Mouse (Mus musculus): ENCODE data around the gene Mrps16. TPM values are rescaled to one million over a fixed set of nuclear protein-coding genes. Genes with fewer than 3 reads are reported as not detected.

Mrps16 gene
- polyA plus RNA-seq (2015; fragmentation: Nextera tagmentation; extraction: Ambion mirVana): 55.8 and 58.2 TPM in 2 replicates

DNA sequence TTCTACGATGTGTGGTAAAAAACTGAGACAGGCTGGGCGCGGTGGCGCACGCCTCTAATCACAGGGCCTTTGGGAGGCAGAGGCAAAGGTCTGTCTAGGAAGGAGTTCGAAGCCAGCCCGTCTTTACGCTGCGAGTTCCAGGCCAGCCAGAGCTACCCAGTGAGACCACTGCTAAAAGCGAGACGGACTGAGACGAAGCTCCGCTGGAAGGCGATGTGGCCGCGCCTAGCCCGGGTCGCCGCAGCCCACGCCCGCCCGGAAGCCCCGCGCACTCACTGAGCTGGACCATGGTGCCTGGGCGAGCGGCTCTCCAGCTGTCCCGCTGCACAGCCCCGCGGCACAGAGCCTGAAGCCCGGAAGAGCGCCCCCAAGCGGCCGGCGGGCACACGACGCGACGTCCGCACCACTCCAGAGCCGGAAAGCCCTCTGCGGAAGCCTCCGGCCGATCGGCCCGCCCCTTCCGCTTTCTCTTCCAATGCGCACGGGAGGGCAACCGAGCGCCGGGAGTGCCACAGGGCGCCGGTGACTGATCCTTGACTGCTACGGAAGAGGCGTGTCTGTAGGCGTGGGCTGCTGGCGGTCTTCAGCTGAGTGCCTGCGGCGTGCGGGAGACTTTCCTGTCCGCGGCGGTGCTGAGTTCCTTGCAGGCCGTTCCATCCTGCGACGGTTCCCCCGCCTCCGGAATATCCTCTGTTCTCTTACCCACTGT is at the start of gene Mrps16:
Mrps16 (minus strand) TSS at position 430 of the 709 bp plus-strand sequence.
- WGBS: under 1% methylated on average over 67 of the region's 68 CpGs
- Histone ChIP-seq H3K9ac (replicated peaks) (peak within 1 kb of the TSS; percentile 92), H3K27me3 (no peaks in the 10 kb centered on the region), H3K4me1 (peaks cover 16% of the 10 kb centered on the region), H3K27ac (replicated peaks) (peak within 1 kb of the TSS; percentile 82), H3K4me3 (peak within 1 kb of the TSS; percentile 67), H3K9me3 (no peaks in the 10 kb centered on the region), H3K36me3 (no peaks in the 10 kb centered on the region; the same call in 1 of the 2 replicates), H3K4me2 (replicated peaks) (peak within 1 kb of the TSS; percentile 60)
- ATAC-seq (replicated peaks): peak; percentile 95

DNA sequence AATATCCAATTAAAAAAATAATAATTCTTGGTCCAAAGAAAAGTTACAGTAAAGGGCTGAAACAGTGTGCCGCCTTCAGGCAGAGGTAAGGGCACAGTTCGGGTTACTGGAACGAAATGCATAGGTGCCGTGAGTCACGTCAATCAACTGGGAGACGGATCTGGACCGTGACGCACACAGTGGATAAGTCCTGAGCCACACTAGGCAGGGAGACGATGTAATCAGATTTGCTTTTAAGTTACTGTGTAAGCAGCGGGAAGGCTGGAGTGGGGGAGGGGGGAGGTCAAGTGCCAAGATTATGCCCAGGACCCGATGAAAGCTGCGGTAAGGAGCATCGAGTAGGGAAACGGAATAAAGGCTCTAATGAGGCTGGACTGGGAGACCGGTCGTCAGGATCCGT is 48.8 kb upstream of the Mrps16 start:
- H3K9ac ChIP-seq (replicated peaks): no peak overlapping the region
- no peaks in the 10 kb centered on the region for H3K27me3 ChIP-seq
- H3K4me2 ChIP-seq (replicated peaks): no peak overlapping the region
- H3K36me3 ChIP-seq: no peaks in the 10 kb centered on the region
- H3K4me1 ChIP-seq: no peaks in the 10 kb centered on the region
- no peak overlapping the region for H3K27ac ChIP-seq (replicated peaks)
- H3K9me3 ChIP-seq: no peaks in the 10 kb centered on the region
- WGBS: 69% methylated on average over 17 of the region's 17 CpGs
- no peak for ATAC-seq (replicated peaks)
- H3K4me3 ChIP-seq: no peak overlapping the region

DNA sequence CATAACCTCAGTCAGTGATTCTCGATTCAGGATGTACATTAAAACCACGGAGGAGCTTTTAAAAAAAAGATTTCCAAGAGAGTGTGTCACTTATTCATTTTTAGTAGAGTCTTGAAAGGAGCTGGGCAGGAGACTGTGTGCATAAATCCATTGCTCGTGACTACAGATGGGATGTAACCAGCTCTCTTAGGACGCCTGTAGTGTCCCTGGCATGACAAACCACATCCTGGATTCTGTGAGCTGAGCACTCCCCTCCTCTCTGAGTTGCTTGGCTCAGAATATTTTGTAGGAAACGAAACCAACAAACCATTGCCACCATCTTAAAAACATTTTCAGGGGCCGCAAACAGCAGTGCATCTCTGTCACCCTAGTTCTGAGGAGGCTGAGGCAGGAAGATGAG is 43.5 kb upstream of the Mrps16 start:
- Histone ChIP-seq H3K27ac (replicated peaks) (no peak overlapping the region), H3K9ac (replicated peaks) (no peak overlapping the region), H3K4me1 (no peaks in the 10 kb centered on the region), H3K4me2 (replicated peaks) (no peak overlapping the region), H3K4me3 (no peak overlapping the region), H3K9me3 (no peaks in the 10 kb centered on the region), H3K27me3 (no peaks in the 10 kb centered on the region), H3K36me3 (no peaks in the 10 kb centered on the region)
- ATAC-seq (replicated peaks): no peak
- 72% methylated on average over 6 of the region's 6 CpGs for WGBS

DNA sequence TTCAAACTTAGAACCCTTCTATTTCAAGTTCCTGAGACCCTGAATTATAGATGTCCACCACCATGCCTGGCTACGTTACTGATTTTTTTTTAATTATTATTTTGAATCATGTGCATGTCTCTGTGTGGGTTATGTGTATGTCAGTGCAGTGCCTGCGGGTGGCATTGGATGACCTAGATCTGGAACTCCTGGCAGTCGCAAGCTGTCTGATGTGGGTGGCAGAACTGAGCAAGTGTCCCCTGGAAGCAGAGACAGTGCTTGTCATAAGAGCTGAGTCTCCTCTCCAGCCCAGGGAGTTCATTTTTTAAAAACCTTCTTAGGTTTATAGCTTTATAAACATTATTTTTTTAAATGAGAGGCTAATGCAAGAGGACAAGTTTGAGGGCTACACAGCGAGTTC is 39.0 kb upstream of the Mrps16 start:
- no peak for ATAC-seq (replicated peaks)
- H3K27me3 ChIP-seq: no peaks in the 10 kb centered on the region
- no peak overlapping the region for H3K9ac ChIP-seq (replicated peaks)
- H3K4me3 ChIP-seq: no peak overlapping the region
- H3K27ac ChIP-seq (replicated peaks): no peak overlapping the region
- no peaks in the 10 kb centered on the region for H3K9me3 ChIP-seq
- H3K36me3 ChIP-seq: no peaks in the 10 kb centered on the region
- WGBS: 89% methylated on average over 4 of the region's 4 CpGs
- no peaks in the 10 kb centered on the region for H3K4me1 ChIP-seq
- no peak overlapping the region for H3K4me2 ChIP-seq (replicated peaks)

DNA sequence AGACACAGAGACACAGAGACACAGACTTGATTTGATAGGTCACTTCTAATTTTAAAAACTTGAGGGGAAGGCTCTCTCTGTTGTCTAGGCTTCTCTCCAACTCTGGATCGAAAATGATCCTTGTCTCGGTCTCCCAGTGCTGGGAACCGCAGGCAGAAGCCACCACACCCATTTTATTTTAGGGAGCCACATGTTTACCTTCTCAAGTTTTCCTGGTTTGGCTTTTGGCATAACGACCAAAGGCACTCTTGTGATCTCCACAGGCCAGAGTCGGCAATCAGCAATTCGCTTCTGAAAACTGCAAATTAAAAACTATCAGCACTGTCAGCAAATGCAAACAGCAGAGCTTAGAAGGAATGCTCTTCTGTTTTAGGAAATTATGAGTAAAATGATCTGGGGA is 38.3 kb upstream of the Mrps16 start:
- Histone ChIP-seq H3K27me3 (no peaks in the 10 kb centered on the region), H3K27ac (replicated peaks) (no peak overlapping the region), H3K36me3 (no peaks in the 10 kb centered on the region), H3K9ac (replicated peaks) (no peak overlapping the region), H3K4me1 (no peaks in the 10 kb centered on the region), H3K9me3 (no peaks in the 10 kb centered on the region), H3K4me2 (replicated peaks) (no peak overlapping the region), H3K4me3 (no peak overlapping the region)
- WGBS: 81% methylated on average over 6 of the region's 6 CpGs
- no peak for ATAC-seq (replicated peaks)

DNA sequence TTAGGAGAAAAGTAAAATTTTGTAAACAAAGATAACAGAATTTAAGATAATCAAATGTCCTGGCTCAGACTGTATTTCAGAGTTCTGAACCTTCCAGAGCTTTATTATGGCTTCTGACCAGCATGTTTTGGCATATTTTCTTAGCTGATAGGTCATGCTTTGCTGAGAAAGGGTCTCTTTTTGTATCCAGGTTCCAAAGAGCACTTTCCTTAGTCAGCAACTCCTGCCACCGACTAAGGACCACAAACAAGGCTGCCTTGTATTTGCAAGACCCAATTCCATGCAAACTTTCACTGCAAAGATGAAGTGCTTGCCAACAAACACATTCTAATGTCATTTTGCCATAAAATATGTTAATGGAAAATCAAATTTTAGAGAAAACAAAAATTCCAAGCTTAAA is 36.4 kb upstream of the Mrps16 start:
- Histone ChIP-seq H3K9ac (replicated peaks) (no peak overlapping the region), H3K27ac (replicated peaks) (no peak overlapping the region), H3K4me3 (no peak overlapping the region), H3K27me3 (no peaks in the 10 kb centered on the region), H3K4me2 (replicated peaks) (no peak overlapping the region), H3K4me1 (no peaks in the 10 kb centered on the region), H3K36me3 (no peaks in the 10 kb centered on the region), H3K9me3 (no peaks in the 10 kb centered on the region)
- no peak for ATAC-seq (replicated peaks)
- 68% methylated on average over 1 of the region's 1 CpGs for WGBS

DNA sequence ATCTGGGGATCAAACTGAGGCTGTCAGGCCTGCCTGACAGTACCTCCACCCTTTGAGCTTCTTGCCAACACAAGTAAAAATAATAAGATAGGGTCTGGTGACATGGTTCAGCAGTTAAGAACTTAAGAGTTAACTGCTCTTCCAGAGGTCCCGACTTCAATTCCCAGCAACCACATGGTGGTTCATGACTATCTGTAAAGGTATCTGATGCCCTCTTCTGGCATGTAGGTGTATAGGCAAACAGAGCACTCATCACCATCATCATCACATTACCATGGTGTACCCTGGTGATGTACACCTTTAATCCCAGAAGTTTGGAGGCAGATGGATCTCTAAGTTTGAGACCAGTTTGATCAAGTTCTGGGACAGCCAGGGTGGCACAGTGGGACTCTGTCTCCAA is 35.2 kb upstream of the Mrps16 start:
- Histone ChIP-seq H3K9ac (replicated peaks) (no peak overlapping the region), H3K9me3 (no peaks in the 10 kb centered on the region), H3K4me3 (no peak overlapping the region), H3K36me3 (no peaks in the 10 kb centered on the region), H3K4me1 (no peaks in the 10 kb centered on the region), H3K4me2 (replicated peaks) (no peak overlapping the region), H3K27ac (replicated peaks) (no peak overlapping the region), H3K27me3 (no peaks in the 10 kb centered on the region)
- no peak for ATAC-seq (replicated peaks)
- WGBS: 34% methylated on average over 1 of the region's 1 CpGs

DNA sequence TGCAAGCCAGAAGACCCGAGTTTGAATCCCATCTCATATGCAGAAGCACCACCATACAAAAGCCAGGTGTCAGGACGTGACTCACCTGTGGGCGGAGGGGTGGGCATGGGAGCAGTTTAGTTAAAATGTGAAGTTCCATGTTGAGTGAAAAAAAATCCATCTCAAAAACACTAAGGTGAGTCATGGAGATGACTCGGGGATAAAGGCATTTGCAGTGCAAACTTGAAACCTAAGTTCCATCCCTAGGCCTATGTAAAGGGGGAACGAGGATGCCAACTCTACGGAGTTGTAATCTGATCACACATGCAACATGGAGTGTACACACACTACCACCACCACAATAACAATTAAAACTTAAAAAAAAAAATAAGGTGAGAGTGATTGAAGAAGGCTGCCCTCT is 29.6 kb upstream of the Mrps16 start:
- Histone ChIP-seq H3K9ac (replicated peaks) (no peak overlapping the region), H3K9me3 (no peaks in the 10 kb centered on the region), H3K4me3 (no peak overlapping the region), H3K4me1 (no peaks in the 10 kb centered on the region), H3K4me2 (replicated peaks) (no peak overlapping the region), H3K27me3 (no peaks in the 10 kb centered on the region), H3K27ac (replicated peaks) (no peak overlapping the region), H3K36me3 (no peaks in the 10 kb centered on the region)
- WGBS: 92% methylated on average over 6 of the region's 6 CpGs
- no peak for ATAC-seq (replicated peaks)

DNA sequence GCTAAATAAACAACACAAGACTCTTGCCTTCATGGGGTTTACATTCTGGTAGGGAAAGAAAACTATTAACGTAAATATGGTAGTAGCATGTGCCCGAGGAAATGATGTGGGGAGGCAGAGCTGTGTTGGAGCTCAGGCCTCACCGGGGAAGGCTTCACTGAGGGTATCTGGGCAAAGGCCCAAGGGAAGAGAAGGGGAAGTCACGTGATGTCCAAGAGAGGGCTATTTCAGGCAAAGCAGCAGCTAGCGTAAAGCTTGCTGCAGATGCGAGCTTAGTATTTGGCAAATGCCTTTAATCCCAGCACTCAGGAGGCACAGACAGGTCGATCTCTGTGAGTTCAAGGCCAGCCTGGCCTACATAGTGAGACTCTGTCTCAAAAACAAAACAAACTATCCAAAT is 28.8 kb upstream of the Mrps16 start:
- Histone ChIP-seq H3K4me3 (no peak overlapping the region), H3K27me3 (no peaks in the 10 kb centered on the region), H3K4me2 (replicated peaks) (no peak overlapping the region), H3K36me3 (no peaks in the 10 kb centered on the region), H3K9me3 (no peaks in the 10 kb centered on the region), H3K4me1 (no peaks in the 10 kb centered on the region), H3K9ac (replicated peaks) (no peak overlapping the region), H3K27ac (replicated peaks) (no peak overlapping the region)
- ATAC-seq (replicated peaks): no peak
- WGBS: 79% methylated on average over 7 of the region's 7 CpGs

DNA sequence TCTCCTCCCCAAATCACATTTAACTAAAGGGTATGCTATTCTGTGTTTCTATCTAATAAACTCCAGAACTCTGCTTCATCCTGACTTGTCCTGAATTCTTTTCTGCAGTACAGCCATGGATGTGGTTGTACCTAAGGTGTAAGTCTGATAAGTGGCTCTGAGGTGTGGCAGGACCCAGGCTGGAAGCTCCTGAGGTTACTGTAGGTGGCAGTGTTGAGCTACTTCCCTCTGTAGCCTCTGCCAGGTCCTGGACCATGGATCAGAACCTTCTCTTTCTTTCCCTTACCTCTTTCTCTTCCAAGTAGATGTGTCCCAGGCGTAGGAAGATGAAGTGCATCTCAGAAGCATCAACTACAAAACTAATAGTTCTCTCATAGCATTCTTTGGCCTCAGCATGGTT is 6.6 kb upstream of the Mrps16 start:
- 57% methylated on average over 1 of the region's 1 CpGs for WGBS
- ATAC-seq (replicated peaks): no peak
- no peak overlapping the region for H3K27ac ChIP-seq (replicated peaks)
- no peaks in the 10 kb centered on the region for H3K36me3 ChIP-seq
- no peak overlapping the region for H3K4me3 ChIP-seq
- H3K9me3 ChIP-seq: no peaks in the 10 kb centered on the region
- no peaks in the 10 kb centered on the region for H3K4me1 ChIP-seq
- no peak overlapping the region for H3K9ac ChIP-seq (replicated peaks)
- no peak overlapping the region for H3K4me2 ChIP-seq (replicated peaks)
- no peaks in the 10 kb centered on the region for H3K27me3 ChIP-seq

DNA sequence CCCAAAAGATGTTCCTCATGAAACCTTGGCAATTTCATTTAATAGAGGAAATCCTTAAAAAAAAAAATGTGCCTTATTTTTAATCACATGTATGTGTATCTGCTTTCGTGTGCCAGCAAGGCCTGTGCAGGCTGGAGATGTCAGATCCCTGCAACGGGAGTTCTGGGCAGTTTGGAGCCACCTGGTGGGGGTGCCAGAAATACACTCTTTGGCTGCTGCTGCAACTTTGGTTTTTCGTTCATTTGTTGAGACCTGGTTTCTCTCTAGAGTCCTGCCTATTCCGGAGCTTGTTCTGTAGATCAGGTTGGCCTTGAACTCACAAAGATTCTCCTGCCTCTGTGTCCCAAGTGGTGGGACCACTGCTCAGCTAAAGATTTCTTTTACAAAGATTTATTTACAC is 5.4 kb upstream of the Mrps16 start:
- no peak for ATAC-seq (replicated peaks)

DNA sequence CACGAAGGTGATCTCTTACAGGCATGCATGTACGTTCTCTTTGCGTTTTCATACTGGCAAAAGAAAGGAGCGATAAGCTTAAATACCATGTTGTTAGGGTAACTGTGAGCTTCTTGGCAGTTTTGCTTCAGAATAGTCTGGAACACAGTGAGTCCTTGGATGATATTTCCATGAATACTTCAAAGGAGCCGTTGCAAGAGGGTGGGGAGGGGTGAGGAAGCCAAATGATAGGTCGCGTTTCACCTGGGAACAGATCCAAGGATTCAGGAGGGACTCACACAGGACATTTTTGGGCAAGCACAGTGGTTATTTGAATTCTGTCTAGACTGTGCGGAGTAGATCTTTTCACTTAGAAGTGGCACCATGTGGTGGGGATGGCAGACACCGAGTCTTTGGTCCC is 3.8 kb upstream of the Mrps16 start:
- Histone ChIP-seq H3K9me3 (no peaks in the 10 kb centered on the region), H3K4me3 (no peak overlapping the region), H3K36me3 (no peaks in the 10 kb centered on the region), H3K4me1 (peaks cover 12% of the 10 kb centered on the region), H3K27me3 (no peaks in the 10 kb centered on the region), H3K27ac (replicated peaks) (no peak overlapping the region), H3K9ac (replicated peaks) (no peak overlapping the region), H3K4me2 (replicated peaks) (no peak overlapping the region)
- WGBS: 77% methylated on average over 9 of the region's 9 CpGs
- ATAC-seq (replicated peaks): no peak

More for the DNA sequence above, 5.4 kb upstream of the Mrps16 start:
- no peaks in the 10 kb centered on the region for H3K27me3 ChIP-seq
- no peaks in the 10 kb centered on the region for H3K9me3 ChIP-seq
- no peak overlapping the region for H3K4me3 ChIP-seq
- 37% methylated on average over 4 of the region's 4 CpGs for WGBS
- H3K9ac ChIP-seq (replicated peaks): no peak overlapping the region
- H3K36me3 ChIP-seq: no peaks in the 10 kb centered on the region
- H3K4me2 ChIP-seq (replicated peaks): no peak overlapping the region
- H3K27ac ChIP-seq (replicated peaks): no peak overlapping the region
- H3K4me1 ChIP-seq: peaks cover 6% of the 10 kb centered on the region; the same call in 1 of the 2 replicates

DNA sequence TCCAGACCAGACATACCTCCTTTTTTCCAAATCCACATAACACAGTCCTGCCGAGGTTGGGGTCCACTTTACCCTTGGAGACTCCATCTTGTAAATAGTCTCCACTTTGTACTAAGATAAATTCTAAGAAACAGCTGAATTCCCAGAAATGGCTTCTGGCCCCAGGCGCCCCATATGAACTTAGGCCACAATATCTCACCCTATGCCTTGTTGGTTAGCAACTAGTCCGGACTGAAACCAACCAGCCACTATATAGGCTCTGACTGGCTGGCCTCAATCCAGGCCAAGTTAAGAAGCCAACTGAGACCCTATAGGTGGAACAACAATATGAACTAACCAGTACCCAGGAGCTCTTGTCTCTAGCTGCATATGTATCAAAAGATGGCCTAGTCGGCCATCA is 1.1 kb downstream of the Mrps16 start:
- Histone ChIP-seq H3K4me3 (no peak overlapping the region), H3K9ac (replicated peaks) (no peak overlapping the region), H3K27ac (replicated peaks) (no peak overlapping the region), H3K4me1 (peaks cover 25% of the 10 kb centered on the region), H3K9me3 (no peaks in the 10 kb centered on the region), H3K4me2 (replicated peaks) (no peak overlapping the region), H3K36me3 (no peaks in the 10 kb centered on the region; the same call in 1 of the 2 replicates), H3K27me3 (no peaks in the 10 kb centered on the region)
- ATAC-seq (replicated peaks): no peak
- 87% methylated on average over 4 of the region's 4 CpGs for WGBS
